Mouse (Mus musculus): ENCODE results near the gene Gm20521.
A peak's percentile ranks its signal among the peaks of the same experiment; 100 is the strongest.

Gene Gm20521

GRCm38 (mm10) chr14:54883154-54884021 lies at the start of gene Gm20521, which contains the start of gene Bcl2l2:
Gm20521 (plus strand) TSS chr14:54883441.
Bcl2l2 (plus strand) TSS chr14:54883377.
- peak; percentile 85 to 88 for DNase-seq

- peak in 1 of 2 experiments; percentile 24 for DNase-seq
Measured at GRCm38 (mm10) chr14:54843461-54843860, 39.8 kb upstream of the Gm20521 start.

- DNase-seq: no peak
Measured at GRCm38 (mm10) chr14:54855726-54856125, 27.5 kb upstream of the Gm20521 start.

- DNase-seq: no peak
Measured at GRCm38 (mm10) chr14:54856703-54857102, 26.5 kb upstream of the Gm20521 start.

GRCm38 (mm10) chr14:54857891-54858290 lies 25.4 kb upstream of the Gm20521 start:
- no peak for DNase-seq

- DNase-seq: peak; percentile 41 to 78
Measured at GRCm38 (mm10) chr14:54860511-54860910, 22.7 kb upstream of the Gm20521 start.

GRCm38 (mm10) chr14:54863501-54864312 lies 19.5 kb upstream of the Gm20521 start:
- peak; percentile 92 to 94 for DNase-seq

- no peak for DNase-seq
Measured at GRCm38 (mm10) chr14:54864313-54865036, 18.8 kb upstream of the Gm20521 start.

- DNase-seq: no peak
Measured at GRCm38 (mm10) chr14:54865626-54866025, 17.6 kb upstream of the Gm20521 start.

- no peak for DNase-seq
Measured at GRCm38 (mm10) chr14:54866268-54866667, 17.0 kb upstream of the Gm20521 start.

- DNase-seq: peak in 1 of 2 experiments; percentile 28
Measured at GRCm38 (mm10) chr14:54866936-54867335, 16.3 kb upstream of the Gm20521 start.

- DNase-seq: no peak
Measured at GRCm38 (mm10) chr14:54868026-54868425, 15.2 kb upstream of the Gm20521 start.

GRCm38 (mm10) chr14:54870861-54871260 lies 12.4 kb upstream of the Gm20521 start, which contains the start of gene Homez:
Homez (minus strand) TSS chr14:54870961.
- no peak for DNase-seq

GRCm38 (mm10) chr14:54874165-54874564 lies 9.1 kb upstream of the Gm20521 start:
- no peak for DNase-seq

- peak in 1 of 2 experiments; percentile 28 for DNase-seq
Measured at GRCm38 (mm10) chr14:54875844-54876538, 7.2 kb upstream of the Gm20521 start.

GRCm38 (mm10) chr14:54876539-54877047 lies 6.6 kb upstream of the Gm20521 start:
- DNase-seq: peak; percentile 89 to 91

- DNase-seq: peak in 1 of 2 experiments; percentile 75
Measured at GRCm38 (mm10) chr14:54877048-54877715, 6.1 kb upstream of the Gm20521 start, which contains the start of gene Ppp1r3e. Ppp1r3e (minus strand) TSS chr14:54877550.

- no peak for DNase-seq
Measured at GRCm38 (mm10) chr14:54884022-54884712, 926 bp downstream of the Gm20521 start.

- DNase-seq: no peak
Measured at GRCm38 (mm10) chr14:54885309-54885708, 2.1 kb downstream of the Gm20521 start.

GRCm38 (mm10) chr14:54892200-54892599 lies 9.0 kb downstream of the Gm20521 start, which contains the start of gene Pabpn1:
Pabpn1 (plus strand) TSS chr14:54892500.
- no peak for DNase-seq

Data from kidney, adult 8-10 months (tissue).